Mouse (Mus musculus) left cerebral cortex, adult 8-10 months (tissue): ENCODE data around the gene Kif26b. TPM values are rescaled to one million over a fixed set of nuclear protein-coding genes. Genes with fewer than 3 reads are reported as not detected.
A peak's percentile ranks its signal among the peaks of the same experiment; 100 is the strongest.

Experiments used
- DNase-seq, 2 experiments: peaks; one replicate each; pipeline ENCODE4 v3.0.0; 2022; ENCODE audit warnings: low spot score in 2 of 2
- total RNA-seq, 4 experiments: library from RNA; stranded (reverse); gene quantifications; 2 replicates each; pipeline ENCODE4 v1.2.4; 2022

The Kif26b gene
- total RNA-seq, 4 experiments from 2014 or later = 9.3 to 10.2 (median 9.4) TPM

DNA sequence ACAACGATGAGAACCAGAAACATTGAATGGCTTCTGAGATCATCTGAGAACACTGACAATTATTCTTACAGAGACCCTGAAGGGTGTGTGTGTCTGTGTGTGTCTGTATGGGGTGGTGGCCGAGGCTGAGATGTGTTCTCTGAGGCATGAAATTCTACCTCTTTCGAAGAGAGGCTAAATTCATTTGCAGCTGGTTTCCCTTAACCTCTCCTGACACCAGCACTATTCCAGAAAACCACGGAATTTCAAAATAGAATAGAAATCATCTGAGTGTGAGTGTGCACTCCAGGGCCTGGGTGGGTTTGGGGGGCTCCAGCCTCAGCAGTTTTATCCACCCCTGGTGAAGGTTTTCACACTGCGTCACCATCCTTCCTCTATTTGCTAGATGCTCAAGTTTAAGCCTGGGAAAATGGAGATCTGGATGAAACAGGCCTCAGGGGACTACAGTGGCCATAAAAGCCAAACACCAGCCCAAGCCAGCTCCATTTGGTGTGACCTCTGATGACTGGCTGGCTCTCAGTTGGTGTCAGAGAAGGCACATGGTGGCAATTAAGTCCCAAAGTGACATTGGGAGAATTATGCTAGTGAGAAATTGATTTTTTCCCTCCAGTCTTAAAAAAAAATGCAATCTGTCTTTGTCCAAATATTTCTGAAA lies 56.6 kb downstream of the Kif26b start:
- no peak for DNase-seq

DNA sequence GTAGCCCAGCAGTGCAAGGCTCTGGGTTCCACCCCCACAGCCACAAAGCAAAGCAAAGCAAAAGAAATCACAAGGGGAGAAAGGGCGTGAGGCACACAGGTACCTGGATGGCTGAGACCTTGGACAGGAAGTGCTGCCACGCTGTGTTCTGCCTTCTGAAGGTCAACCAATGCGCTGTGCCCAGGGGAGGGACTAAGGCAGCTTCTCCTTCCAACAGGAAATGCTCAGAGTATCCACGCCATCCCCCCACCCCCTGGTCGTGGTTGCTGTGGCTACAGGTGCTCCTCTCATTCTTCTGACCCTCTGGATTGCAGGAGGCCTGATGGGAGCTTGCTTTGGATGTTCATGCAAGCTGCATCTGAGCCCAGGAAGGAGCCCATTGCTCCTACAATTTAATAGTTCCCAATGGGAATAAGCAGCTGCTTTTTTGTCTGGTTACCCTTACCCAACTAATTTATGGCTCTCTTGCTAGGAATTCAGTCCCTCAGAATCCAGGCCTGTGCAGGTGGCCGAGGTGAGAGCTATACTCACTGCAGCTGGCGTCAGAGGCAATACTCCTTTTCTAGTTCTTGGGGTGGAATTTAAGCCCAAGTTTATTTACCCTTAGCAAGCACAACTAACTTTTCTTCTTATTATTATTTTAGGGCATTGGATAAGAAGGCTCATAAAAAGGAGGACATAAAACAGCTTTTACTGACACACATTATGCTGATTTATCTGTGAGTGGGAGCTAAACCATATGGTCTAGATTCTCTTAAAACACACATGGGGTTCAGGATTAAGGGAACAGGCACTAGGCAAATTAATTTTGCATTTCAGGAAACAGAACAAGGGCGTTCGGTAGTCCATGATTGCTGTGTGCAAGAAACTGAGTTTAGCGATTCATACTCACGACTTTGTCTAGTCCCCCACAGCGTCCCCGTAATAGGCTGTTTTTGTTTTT lies 61.6 kb downstream of the Kif26b start:
- DNase-seq = no peak

- DNase-seq = no peak
These were observed 68.2 kb downstream of the Kif26b start for GRCm38 (mm10) chr1:178597113-178597512.

DNA sequence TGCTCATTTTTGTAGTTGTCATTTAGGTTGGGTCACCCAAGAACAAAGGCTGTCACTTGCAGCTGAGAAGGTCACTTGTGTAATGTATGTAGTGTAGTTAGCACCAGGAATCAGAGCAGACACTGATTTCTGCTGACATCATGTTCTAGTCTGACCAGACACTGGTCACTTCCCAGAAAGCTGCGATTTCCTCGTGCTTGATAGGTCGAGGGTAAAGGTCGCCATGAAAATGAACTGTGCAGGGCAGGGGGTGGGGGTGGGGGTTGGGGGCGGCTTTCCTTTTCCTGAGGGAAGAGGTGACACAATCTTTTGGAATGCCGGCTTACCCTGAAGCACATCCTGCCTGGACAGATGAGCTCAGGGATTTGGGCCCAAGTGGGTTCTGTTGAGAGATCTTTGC lies 68.8 kb downstream of the Kif26b start:
- no peak for DNase-seq

DNA sequence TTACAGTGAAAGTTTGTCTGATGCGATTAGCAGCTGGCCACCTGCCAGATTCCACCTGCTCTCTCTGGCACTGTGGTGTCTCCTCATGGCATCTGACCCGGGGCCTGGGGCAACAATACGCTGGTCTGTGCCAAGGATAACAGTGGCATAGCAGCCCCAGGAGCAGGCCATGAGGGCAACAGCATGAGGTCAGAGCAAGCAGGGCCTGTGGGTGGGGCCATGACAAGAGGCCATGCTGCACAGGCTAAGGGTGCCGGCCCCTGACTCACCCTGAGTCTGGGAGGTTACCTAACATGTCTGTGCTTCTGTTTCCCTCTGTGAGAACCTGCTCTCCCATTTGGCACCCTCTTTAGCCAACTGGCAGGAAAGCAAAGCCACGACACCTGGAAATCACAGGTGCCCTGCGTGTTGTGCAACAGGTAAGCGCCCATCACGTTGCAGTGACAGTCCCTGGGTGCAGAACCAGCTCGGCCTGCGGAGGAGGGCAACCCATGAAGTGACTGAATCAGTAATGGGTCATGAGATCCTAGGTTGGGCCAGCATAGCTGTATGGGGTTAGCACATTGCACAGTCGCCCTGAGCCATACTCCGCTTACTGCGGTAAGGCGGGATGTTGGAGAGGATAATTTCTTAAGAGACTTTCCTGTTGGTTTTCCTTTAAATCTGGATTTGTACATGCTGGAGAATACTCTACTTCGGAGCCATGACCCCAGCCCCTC lies 72.1 kb downstream of the Kif26b start:
- DNase-seq = no peak

DNA sequence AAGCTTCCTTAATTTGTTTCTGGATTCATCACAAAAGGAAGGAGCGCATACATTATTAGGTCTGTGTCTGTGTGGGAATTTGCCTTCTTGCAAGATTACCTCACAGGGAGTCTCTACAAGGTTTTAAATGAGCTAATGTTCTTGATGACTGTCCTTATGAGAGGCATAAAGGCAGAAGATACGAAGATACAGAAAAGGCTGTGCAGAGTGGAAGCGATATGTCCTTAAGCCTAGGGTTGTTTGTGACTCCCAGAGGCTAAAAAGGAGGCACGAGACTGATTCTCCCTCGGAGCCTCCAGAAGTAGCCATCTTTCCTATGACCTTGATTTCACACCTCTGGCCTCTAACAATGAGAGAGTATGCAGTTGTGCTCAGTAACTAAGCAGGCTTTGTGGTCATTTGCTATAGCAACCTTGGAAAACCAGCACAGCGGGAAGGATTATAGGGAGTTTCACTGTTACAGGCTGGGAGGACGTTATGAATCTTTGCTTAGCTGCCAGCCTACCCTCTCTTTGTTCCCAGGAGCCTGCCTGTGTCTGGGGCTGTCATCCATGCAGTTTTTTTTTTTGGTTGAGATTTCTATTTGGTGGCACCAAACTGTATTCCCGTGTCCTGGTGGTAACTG lies 80.3 kb downstream of the Kif26b start:
- DNase-seq = no peak

DNA sequence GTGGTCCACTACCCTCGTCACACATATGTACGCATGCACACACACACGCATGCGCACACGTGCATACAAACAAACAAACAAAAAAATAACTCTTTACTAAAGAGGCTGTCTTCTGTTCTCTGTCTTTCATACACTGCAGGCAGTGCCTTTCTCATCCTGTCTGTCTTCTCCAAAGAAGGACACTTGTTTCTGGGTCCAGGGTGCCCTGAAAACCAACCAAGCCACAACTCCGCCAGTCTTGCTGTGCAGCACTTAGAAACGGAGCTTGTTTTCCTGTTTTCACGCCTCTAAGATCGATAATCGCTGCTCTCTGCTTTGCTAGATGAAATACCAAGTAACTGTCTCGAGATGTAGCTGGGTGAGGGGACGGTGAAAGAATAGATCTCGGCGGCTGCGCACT lies 82.6 kb downstream of the Kif26b start:
- no peak for DNase-seq

- no peak for DNase-seq
These were observed 92.4 kb downstream of the Kif26b start for GRCm38 (mm10) chr1:178621301-178621700.

- no peak for DNase-seq
These were observed 95.0 kb downstream of the Kif26b start for GRCm38 (mm10) chr1:178623889-178624288.

DNA sequence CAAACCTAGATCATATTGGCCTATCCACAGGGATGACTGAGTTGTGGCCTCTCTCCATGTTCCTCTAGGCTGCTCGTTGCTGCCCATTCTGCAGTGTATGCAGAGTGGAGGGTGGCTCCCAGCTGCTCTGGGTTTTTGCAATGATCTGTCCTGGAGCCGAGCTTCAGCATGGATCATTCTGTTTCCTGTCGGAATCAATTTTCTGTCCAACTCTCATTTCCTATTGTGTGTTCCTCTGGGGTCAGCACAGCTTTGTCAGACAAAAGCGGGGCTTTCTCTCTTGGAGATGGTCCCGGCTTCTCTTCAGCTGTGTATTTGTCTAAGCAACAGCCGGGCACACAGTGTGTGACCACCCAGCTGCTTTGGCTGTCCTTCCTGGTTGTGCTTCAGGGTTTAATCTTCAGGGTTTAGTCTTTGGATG lies 98.0 kb downstream of the Kif26b start:
- DNase-seq = no peak

- DNase-seq = no peak
These were observed 101.1 kb downstream of the Kif26b start for GRCm38 (mm10) chr1:178630042-178630441.

DNA sequence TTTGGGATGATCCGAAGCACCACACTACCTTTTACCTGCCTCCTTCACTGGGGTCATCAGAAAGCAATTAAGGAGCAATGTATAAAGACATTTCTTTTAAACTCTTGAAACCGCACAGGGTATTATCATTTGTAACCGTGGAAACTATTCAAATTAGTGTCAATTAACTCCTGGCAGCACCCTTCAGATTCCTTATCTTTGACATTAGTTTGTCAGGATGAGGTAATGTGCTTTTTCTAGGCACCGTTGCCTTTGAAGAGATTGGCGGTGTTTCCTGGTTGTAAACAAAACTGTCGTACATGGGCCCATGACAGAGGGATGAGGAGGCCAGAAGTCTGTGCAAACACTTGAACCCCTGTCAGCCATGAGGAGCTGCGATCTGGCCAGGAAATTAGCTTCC lies 102.9 kb downstream of the Kif26b start:
- DNase-seq = no peak

DNA sequence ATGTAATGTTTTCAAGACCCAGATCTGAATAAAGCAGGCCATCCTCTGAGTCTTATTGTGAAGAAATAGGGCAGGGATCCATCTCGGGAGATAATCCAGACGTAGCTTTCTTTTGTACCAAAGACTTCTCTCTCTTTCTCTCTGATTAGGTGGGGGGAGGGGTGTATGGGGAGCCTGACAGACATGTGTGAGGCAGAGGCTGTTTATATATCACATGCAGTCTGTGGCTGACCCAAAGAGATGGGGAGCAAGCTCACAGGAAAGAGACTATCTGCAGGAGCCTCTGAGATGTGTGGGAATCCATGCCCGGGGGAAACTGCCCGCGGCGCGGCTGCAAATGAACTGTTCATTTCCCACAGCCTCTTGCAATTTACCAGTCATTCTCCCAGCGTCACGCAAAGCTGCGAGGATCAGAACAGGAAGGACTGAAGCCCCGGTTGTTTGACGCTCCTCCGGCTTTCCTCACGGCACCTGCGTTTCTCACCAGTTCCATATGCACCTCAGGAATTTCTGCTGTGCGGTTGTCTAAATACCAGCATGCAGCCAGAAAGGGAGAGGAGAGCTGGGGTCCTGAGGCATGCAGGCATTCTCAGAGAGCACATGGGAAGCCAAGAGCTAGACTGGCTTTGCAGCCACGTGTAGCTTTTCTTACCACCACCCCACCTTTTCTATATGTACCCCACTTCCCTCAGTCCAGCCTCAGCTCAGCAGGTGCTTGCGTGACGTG lies 105.6 kb downstream of the Kif26b start:
- no peak for DNase-seq

GRCm38 (mm10) chr1:178635470-178635869 lies 106.5 kb downstream of the Kif26b start:
- DNase-seq = no peak

DNA sequence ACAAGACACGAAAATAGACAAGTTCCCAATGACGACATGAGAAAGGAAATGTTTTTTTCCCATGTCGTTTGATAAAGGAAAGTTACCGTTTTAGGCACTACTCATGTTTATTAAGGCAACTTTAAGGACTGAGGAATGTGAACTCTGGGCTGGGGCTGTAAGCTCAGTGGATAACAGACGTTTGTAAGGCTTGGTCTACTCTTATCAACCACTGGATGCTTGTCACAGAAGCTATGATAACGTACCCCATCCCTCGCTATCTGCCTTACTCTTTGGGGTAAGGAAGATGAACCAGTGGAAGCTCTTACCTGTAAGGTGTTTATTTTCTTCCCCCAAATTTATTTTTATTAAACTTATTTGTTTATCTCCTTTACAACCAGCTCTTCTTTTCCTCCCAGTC lies 108.4 kb downstream of the Kif26b start:
- DNase-seq = no peak

GRCm38 (mm10) chr1:178639951-178640350 lies 111.0 kb downstream of the Kif26b start:
- DNase-seq = no peak

- DNase-seq = peak in 1 of 2 experiments; percentile 47
These were observed 112.0 kb downstream of the Kif26b start for GRCm38 (mm10) chr1:178640719-178641455.

DNA sequence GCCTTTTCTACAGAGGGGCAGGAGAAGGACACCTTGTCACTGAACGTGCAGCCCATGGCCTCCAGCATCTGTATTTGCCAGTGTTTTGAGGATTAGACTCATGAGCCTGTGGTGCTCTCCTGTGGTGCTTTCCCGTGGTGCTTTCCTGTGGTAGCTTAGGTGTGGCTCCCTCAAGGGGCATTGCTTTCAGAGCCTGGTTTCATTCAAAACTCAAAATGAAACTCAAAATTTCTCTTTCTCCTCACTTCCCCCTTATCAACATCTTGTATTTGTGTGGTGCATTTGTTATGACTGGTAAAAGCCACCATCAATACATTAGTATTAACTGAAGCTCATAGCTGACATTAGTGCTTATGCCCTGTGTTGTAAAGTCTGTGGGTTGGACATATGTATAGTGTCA lies 112.9 kb downstream of the Kif26b start:
- no peak for DNase-seq

GRCm38 (mm10) chr1:178644954-178645353 lies 116.0 kb downstream of the Kif26b start:
- DNase-seq = no peak

DNA sequence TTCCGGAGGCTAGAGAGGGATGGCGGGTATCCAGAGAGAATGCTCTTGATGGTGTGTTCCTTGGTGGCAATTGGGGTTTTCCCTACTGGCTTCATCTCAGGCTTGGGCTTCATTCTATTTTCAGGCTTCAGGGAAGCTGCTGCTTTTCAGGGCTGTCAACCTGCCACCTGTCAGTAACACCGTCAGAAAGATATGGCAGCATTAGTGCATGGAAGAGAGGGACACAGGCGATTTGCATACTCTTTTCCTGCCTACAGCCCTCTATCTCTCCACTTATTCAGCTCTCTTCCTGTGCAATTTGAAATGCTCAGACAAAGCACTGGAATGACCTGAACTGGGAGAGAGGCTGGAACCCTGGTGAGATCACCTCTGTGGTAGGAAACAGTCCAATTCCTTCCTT lies 117.7 kb downstream of the Kif26b start:
- DNase-seq = no peak
